Mouse (Mus musculus) forebrain, embryonic 10.5 days (tissue): ENCODE results near the gene Plvap. TPM values are rescaled to one million over a fixed set of nuclear protein-coding genes. Genes with fewer than 3 reads are reported as not detected.
A peak's percentile ranks its signal among the peaks of the same experiment; 100 is the strongest.

Experiments
- DNase-seq: peaks from one replicate; pipeline ENCODE4 v3.0.0-alpha.2; 2017; ENCODE audit warnings: low spot score; ENCODE audit errors: extremely low spot score
- H3K27ac ChIP-seq: fragments of 300-500 bp; sonication (generic); 2 replicates; pipeline ENCODE4 v1.5.1; 2016; ENCODE audit warnings: mild to moderate bottlenecking
- H3K27me3 ChIP-seq: fragments of 300-500 bp; sonication (generic); 2 replicates; pipeline ENCODE4 v1.6.1; 2016; ENCODE audit warnings: mild to moderate bottlenecking; ENCODE audit not compliant: poor library complexity, severe bottlenecking
- H3K36me3 ChIP-seq: fragments of 300-500 bp; sonication (generic); replicated peaks from 2 replicates; pipeline ENCODE4 v1.6.1; 2016; ENCODE audit warnings: mild to moderate bottlenecking, moderate library complexity
- H3K4me1 ChIP-seq: fragments of 300-500 bp; sonication (generic); 2 replicates; pipeline ENCODE4 v1.6.1; 2016
- H3K4me3 ChIP-seq: fragments of 300-500 bp; sonication (generic); 2 replicates; pipeline ENCODE4 v1.5.1; 2016; ENCODE audit warnings: mild to moderate bottlenecking, moderate library complexity
- H3K9me3 ChIP-seq: fragments of 300-500 bp; sonication (generic); 2 replicates; pipeline ENCODE4 v1.6.1; 2016; ENCODE audit warnings: mild to moderate bottlenecking, moderate library complexity
- WGBS: fragments of 180-500 bp; shearing (Covaris S2); methylation state at CpG from one replicate; pipeline ENCODE4 v1.1.7; 2016; 5-methylcytosine and 5-hydroxymethylcytosine counted together
- polyA plus RNA-seq: library from polyadenylated mRNA; unstranded; fragments of >200 nt; fragmentation: Nextera tagmentation; extraction: Ambion mirVana; gene quantifications from 2 replicates; pipeline ENCODE4 v1.2.1, GENCODE M21; 2016

Gene Plvap
- polyA plus RNA-seq, 1 experiment from 2014 or later, result 43.3 TPM

DNA sequence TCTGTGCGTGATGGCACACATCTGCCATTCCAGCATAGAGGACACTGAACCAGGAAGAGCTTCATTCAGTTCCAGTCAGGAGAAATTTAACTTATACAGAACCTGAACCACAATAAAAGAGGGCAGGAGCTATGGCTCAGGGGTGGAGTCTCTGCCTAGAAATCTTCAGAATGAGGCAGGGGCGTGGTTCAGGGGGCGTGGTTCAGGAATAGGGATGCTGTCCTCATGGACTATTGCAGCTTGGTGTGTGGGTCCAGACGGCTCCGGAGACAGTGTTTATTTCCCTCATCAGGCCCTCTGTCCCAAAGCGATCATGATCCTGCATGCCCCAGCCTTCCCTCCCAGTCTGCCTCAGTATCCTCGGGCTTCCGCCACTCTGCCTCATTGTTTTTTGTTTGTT, 56.9 kb downstream of the Plvap start:
- H3K9me3 ChIP-seq, result no peaks in the 10 kb centered on the region
- H3K27me3 ChIP-seq, result peaks cover 12% of the 10 kb centered on the region; the same call in 1 of the 2 replicates
- peaks cover 7% of the 10 kb centered on the region for H3K4me1 ChIP-seq
- WGBS, result 87% methylated on average over 8 of the region's 8 CpGs
- no peak for DNase-seq
- H3K4me3 ChIP-seq, result no peak overlapping the region
- peaks cover 35% of the 10 kb centered on the region for H3K36me3 ChIP-seq
- H3K27ac ChIP-seq, result no peak overlapping the region

DNA sequence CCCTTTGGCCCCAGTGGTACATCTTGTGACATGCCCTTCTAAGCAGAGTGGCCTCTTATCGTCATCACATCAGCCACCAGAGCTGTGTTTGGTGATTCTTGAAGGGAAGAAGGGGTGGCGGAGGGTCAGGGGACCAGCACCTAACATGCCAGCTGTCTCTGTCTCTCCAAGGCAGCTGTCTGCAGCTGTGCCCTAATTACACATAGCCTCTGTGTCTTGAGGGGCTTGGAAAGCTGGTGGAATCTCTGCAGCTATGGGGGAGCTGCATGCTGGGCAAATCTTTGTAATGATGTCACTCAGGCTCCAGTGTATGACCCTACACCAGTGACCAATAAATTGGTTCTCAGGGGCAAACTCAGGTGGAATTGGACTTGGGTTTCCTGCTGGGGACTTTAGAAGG, 58.9 kb downstream of the Plvap start:
- Histone ChIP-seq H3K4me1 (peaks cover 7% of the 10 kb centered on the region), H3K4me3 (no peak overlapping the region), H3K9me3 (no peaks in the 10 kb centered on the region), H3K27me3 (peaks cover 12% of the 10 kb centered on the region; the same call in 1 of the 2 replicates), H3K27ac (no peak overlapping the region), H3K36me3 (peaks cover 15% of the 10 kb centered on the region)
- DNase-seq, result peak; percentile 7
- WGBS, result 79% methylated on average over 2 of the region's 2 CpGs

DNA sequence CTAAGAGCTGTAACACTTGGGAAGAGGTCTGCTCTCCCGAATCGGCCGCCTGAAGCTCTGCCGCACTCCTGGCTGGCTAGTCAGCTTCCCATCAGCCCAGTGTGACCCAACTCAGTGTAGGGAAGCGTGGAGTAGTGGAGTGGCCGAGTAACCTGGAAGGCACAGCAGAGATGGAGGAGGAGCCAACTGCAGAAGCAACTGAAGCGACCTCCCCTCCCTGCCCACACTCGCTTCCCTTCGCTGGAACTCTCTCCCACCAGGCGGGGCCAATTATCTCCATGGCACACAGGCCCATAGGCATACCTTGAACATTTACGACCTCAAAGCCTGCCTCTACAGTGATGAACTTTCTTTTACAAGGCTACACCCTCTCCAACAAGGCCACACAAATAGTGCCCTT, 59.8 kb downstream of the Plvap start:
- peaks cover 1% of the 10 kb centered on the region for H3K4me1 ChIP-seq
- H3K36me3 ChIP-seq, result peaks cover 6% of the 10 kb centered on the region
- H3K9me3 ChIP-seq, result no peaks in the 10 kb centered on the region
- H3K4me3 ChIP-seq, result no peak overlapping the region
- H3K27me3 ChIP-seq, result peaks cover 12% of the 10 kb centered on the region; the same call in 1 of the 2 replicates
- DNase-seq, result no peak
- WGBS, result 61% methylated on average over 11 of the region's 11 CpGs
- no peak overlapping the region for H3K27ac ChIP-seq

- Histone ChIP-seq H3K4me1 (no peaks in the 10 kb centered on the region), H3K27ac (no peak overlapping the region), H3K4me3 (no peak overlapping the region), H3K36me3 (peaks cover 2% of the 10 kb centered on the region), H3K27me3 (peaks cover 12% of the 10 kb centered on the region; the same call in 1 of the 2 replicates), H3K9me3 (no peaks in the 10 kb centered on the region)
- DNase-seq, result no peak
- WGBS, result 75% methylated on average over 4 of the region's 4 CpGs
Measured at GRCm38 (mm10) chr8:71451337-71451736, 60.2 kb downstream of the Plvap start.

Other genes with a start within 250 kb of the Plvap start
- 26.0 and 28.0 TPM in 2 replicates for gene Myo9b, start 239.0 kb downstream of the Plvap start, polyA plus RNA-seq
- gene Haus8, start 238.8 kb downstream of the Plvap start, polyA plus RNA-seq, result 61.3 and 65.8 TPM in 2 replicates
- 81.4 and 82.7 TPM in 2 replicates for gene Use1, start 144.9 kb downstream of the Plvap start, polyA plus RNA-seq
- 3.5 and 4.0 TPM in 2 replicates for gene Ocel1, start 140.5 kb downstream of the Plvap start, polyA plus RNA-seq
- gene Nr2f6, start 129.8 kb downstream of the Plvap start, polyA plus RNA-seq, result 47.8 and 49.0 TPM in 2 replicates
- 5.8 and 5.9 TPM in 2 replicates for gene Ushbp1, start 116.0 kb downstream of the Plvap start, polyA plus RNA-seq
- 106 and 108 TPM in 2 replicates for gene Babam1, start 114.9 kb downstream of the Plvap start, polyA plus RNA-seq
- gene Ankle1, start 105.7 kb downstream of the Plvap start, polyA plus RNA-seq, result 47.3 and 51.2 TPM in 2 replicates
- gene Abhd8, start 48.1 kb downstream of the Plvap start, polyA plus RNA-seq, result 67.6 and 68.2 TPM in 2 replicates
- gene Mrpl34, start 46.8 kb downstream of the Plvap start, polyA plus RNA-seq, result 218 and 226 TPM in 2 replicates
- 116 and 122 TPM in 2 replicates for gene Dda1, start 42.6 kb downstream of the Plvap start, polyA plus RNA-seq
- 1.8 TPM in 2 replicates for gene Ano8, start 25.8 kb downstream of the Plvap start, polyA plus RNA-seq
- gene Gtpbp3, start 23.6 kb downstream of the Plvap start, polyA plus RNA-seq, result 21.3 and 22.3 TPM in 2 replicates
- 0.47 TPM in 1 of 2 replicates, not detected in the other for gene Ccdc194, start 14.0 kb upstream of the Plvap start, polyA plus RNA-seq
- gene Bst2, start 25.7 kb upstream of the Plvap start, polyA plus RNA-seq, result 6.7 and 7.4 TPM in 2 replicates
- gene Mvb12a, start 31.2 kb upstream of the Plvap start, polyA plus RNA-seq, result 65.9 and 66.0 TPM in 2 replicates
- gene Tmem221, start 47.1 kb upstream of the Plvap start, polyA plus RNA-seq, result 0.17 and 0.28 TPM in 2 replicates
- gene Nxnl1, start 54.8 kb upstream of the Plvap start, polyA plus RNA-seq, result 0.09 TPM in 1 of 2 replicates, not detected in the other
- 20.2 and 21.9 TPM in 2 replicates for gene Slc27a1, start 57.1 kb upstream of the Plvap start, polyA plus RNA-seq
- 262 and 266 TPM in 2 replicates for gene Pgls, start 80.4 kb upstream of the Plvap start, polyA plus RNA-seq
- 4.1 and 5.1 TPM in 2 replicates for gene Fam129c, start 85.9 kb upstream of the Plvap start, polyA plus RNA-seq
- gene Colgalt1, start 99.2 kb upstream of the Plvap start, polyA plus RNA-seq, result 44.2 and 47.4 TPM in 2 replicates
- gene Unc13a, start 160.0 kb upstream of the Plvap start, polyA plus RNA-seq, result 2.9 and 3.3 TPM in 2 replicates
- gene Jak3, start 164.5 kb upstream of the Plvap start, polyA plus RNA-seq, result 2.5 and 3.0 TPM in 2 replicates
- gene Insl3, start 177.5 kb upstream of the Plvap start, polyA plus RNA-seq, result 0.26 TPM in 1 of 2 replicates, not detected in the other
- 0.41 and 0.69 TPM in 2 replicates for gene B3gnt3, start 190.0 kb upstream of the Plvap start, polyA plus RNA-seq
- gene Fcho1, start 214.0 kb upstream of the Plvap start, polyA plus RNA-seq, result 12.6 and 13.2 TPM in 2 replicates